Mouse (Mus musculus) liver, embryonic 14.5 days (tissue): ENCODE measurements around the gene Ralgps2. TPM values are rescaled to one million over a fixed set of nuclear protein-coding genes. Genes with fewer than 3 reads are reported as not detected.

ENCODE experiments used
- ATAC-seq: fragments of 200-750 bp; cut with Nextera tagmentation; 2 replicates; pipeline ENCODE4 v1.8.0; 2017; ENCODE audit warnings: moderate number of reproducible peaks, mild to moderate bottlenecking, moderate library complexity; ENCODE audit not compliant: insufficient read depth
- DNase-seq, 3 experiments: peaks; one replicate each; pipeline ENCODE4 v3.0.0-alpha.2; 2012 to 2013; ENCODE audit warnings: low read depth in 3 of 3, low spot score in 3 of 3
- H3K27ac ChIP-seq: fragments of 300-500 bp; sonication (generic); 2 replicates; pipeline ENCODE4 v1.5.1; 2014; ENCODE audit warnings: moderate library complexity, mild to moderate bottlenecking, control low read depth, inconsistent platforms
- H3K27me3 ChIP-seq: fragments of 300-500 bp; sonication (generic); 2 replicates; pipeline ENCODE4 v1.6.1; 2014; ENCODE audit warnings: mild to moderate bottlenecking, low read length, moderate library complexity; ENCODE audit not compliant: control insufficient read depth, insufficient read depth
- H3K36me3 ChIP-seq: fragments of 300-500 bp; sonication (generic); replicated peaks from 2 replicates; pipeline ENCODE4 v1.6.1; 2014; ENCODE audit warnings: low read depth; ENCODE audit not compliant: control insufficient read depth, insufficient read depth
- H3K4me1 ChIP-seq, 2 experiments: fragments of 200-500 bp in 1 of 2; fragments of 300-500 bp in 1 of 2; sonication (generic) in 1 of 2; replicated peaks; 2 replicates each; pipeline ENCODE4 v1.6.1; 2012 to 2014; ENCODE audit warnings: antibody characterized with exemption in 1 of 2, inconsistent platforms in 1 of 2, low read length in 1 of 2; ENCODE audit not compliant: control insufficient read depth in 2 of 2, insufficient read depth in 2 of 2
- H3K4me2 ChIP-seq: fragments of 300-500 bp; sonication (generic); 2 replicates; pipeline ENCODE4 v1.6.1; 2014; ENCODE audit warnings: low read depth, mild to moderate bottlenecking, control low read depth, moderate library complexity
- H3K4me3 ChIP-seq, 2 experiments: fragments of 200-500 bp in 1 of 2; fragments of 300-500 bp in 1 of 2; sonication (generic) in 1 of 2; 2 replicates each; pipeline ENCODE4 v1.5.1; 2012 to 2014; ENCODE audit warnings: low read depth in 2 of 2, low read length in 2 of 2, mild to moderate bottlenecking in 2 of 2, control low read depth in 1 of 2, inconsistent platforms in 1 of 2, moderate library complexity in 1 of 2; ENCODE audit not compliant: insufficient read depth in 1 of 2
- H3K9ac ChIP-seq: fragments of 300-500 bp; sonication (generic); replicated peaks from 2 replicates; pipeline ENCODE4 v1.6.1; 2014; ENCODE audit warnings: mild to moderate bottlenecking, control low read depth, moderate library complexity
- H3K9me3 ChIP-seq: fragments of 300-500 bp; sonication (generic); 2 replicates; pipeline ENCODE4 v1.6.1; 2016; ENCODE audit warnings: low read length, mixed read lengths; ENCODE audit not compliant: control insufficient read depth
- CTCF ChIP-seq: IDR thresholded peaks from 2 replicates; pipeline ENCODE4 v1.5.1; 2016; ENCODE audit warnings: antibody characterized with exemption, low read depth, control low read depth
- EP300 ChIP-seq: IDR thresholded peaks from 2 replicates; pipeline ENCODE4 v1.6.1; 2016; ENCODE audit warnings: antibody characterized with exemption, low read depth
- WGBS: fragments of 180-500 bp; shearing (Covaris S2); extraction: QIAGEN DNeasy Blood & Tissue Kit; methylation state at CpG from one replicate; pipeline ENCODE4 v1.1.7; 2014; ENCODE audit not compliant: insufficient replicate concordance; 5-methylcytosine and 5-hydroxymethylcytosine counted together
- polyA plus RNA-seq, 2 experiments: library from polyadenylated mRNA; depleted of rRNA in 1 of 2; stranded (reverse) in 1 of 2; unstranded in 1 of 2; fragments of >200 nt; fragmentation: Nextera tagmentation in 1 of 2; extraction: Ambion mirVana in 1 of 2; gene quantifications; 2 replicates each; pipeline versions ENCODE4 v1.2.1 to v1.2.3; 2012 to 2014

Ralgps2 gene
- polyA plus RNA-seq, 2 experiments = 3.2 to 12.8 TPM

DNA sequence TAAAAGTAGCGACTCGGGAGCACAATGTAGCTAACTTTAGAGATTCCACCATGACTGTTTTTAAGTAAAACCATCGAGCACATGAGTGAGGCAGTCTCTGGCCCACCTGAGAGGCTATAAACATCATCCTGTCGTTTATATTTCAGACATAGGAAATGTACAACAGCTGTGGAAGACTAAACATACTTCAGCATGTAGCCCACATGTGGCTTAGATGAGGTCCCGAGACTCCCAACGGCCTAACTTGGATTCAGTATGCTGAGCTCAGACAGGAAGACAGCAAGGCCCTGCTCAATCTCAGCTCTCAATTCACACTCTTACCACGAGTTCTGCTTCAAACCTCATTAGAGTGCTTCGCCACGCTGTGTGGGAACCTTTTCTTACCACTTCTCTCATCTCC is 87.0 kb downstream of the Ralgps2 start:
- TF ChIP-seq CTCF (no peak), EP300 (no peak)
- no peak overlapping the region for H3K27ac ChIP-seq
- ATAC-seq (no peak), DNase-seq (no peak)
- no peaks in the 10 kb centered on the region for H3K36me3 ChIP-seq
- no peak overlapping the region for H3K4me2 ChIP-seq
- no peak overlapping the region for H3K9ac ChIP-seq
- no peaks in the 10 kb centered on the region for H3K9me3 ChIP-seq
- H3K27me3 ChIP-seq = no peaks in the 10 kb centered on the region
- H3K4me3 ChIP-seq = no peak overlapping the region
- WGBS = 59% methylated on average over 9 of the region's 9 CpGs
- no peaks in the 10 kb centered on the region; a peak in 1 of 4 replicates for H3K4me1 ChIP-seq

GRCm38 (mm10) chr1:156847098-156847497 is 92.3 kb downstream of the Ralgps2 start:
- 58% methylated on average over 4 of the region's 4 CpGs for WGBS
- Histone ChIP-seq H3K27ac (no peak overlapping the region), H3K27me3 (no peaks in the 10 kb centered on the region), H3K9ac (no peak overlapping the region), H3K4me1 (peaks cover 0 to 1% of the 10 kb centered on the region in 2 experiments; a peak in 1 of 4 replicates), H3K36me3 (no peaks in the 10 kb centered on the region), H3K4me2 (no peak overlapping the region), H3K4me3 (no peak overlapping the region), H3K9me3 (no peaks in the 10 kb centered on the region)
- TF ChIP-seq EP300 = no peak
- TF ChIP-seq CTCF = no peak
- no peak for DNase-seq
- no peak for ATAC-seq

GRCm38 (mm10) chr1:156841625-156842339 is 97.6 kb downstream of the Ralgps2 start:
- H3K4me2 ChIP-seq = no peak overlapping the region
- H3K4me3 ChIP-seq = no peak overlapping the region
- no peak overlapping the region for H3K9ac ChIP-seq
- H3K36me3 ChIP-seq = no peaks in the 10 kb centered on the region
- no peaks in the 10 kb centered on the region for H3K27me3 ChIP-seq
- TF ChIP-seq CTCF = no peak
- no peak for TF ChIP-seq EP300
- no peaks in the 10 kb centered on the region for H3K9me3 ChIP-seq
- DNase-seq = no peak
- WGBS = 66% methylated on average over 11 of the region's 11 CpGs
- no peak overlapping the region for H3K27ac ChIP-seq
- ATAC-seq = peak; percentile 31; the same call in 1 of the 2 replicates
- peaks cover 0 to 3% of the 10 kb centered on the region in 2 experiments; a peak in 1 of 4 replicates for H3K4me1 ChIP-seq

- no peak overlapping the region for H3K27ac ChIP-seq
- TF ChIP-seq EP300 (no peak), CTCF (no peak)
- no peak overlapping the region for H3K4me3 ChIP-seq
- no peaks in the 10 kb centered on the region for H3K9me3 ChIP-seq
- WGBS = 49% methylated on average over 6 of the region's 6 CpGs
- no peaks in the 10 kb centered on the region for H3K27me3 ChIP-seq
- H3K36me3 ChIP-seq = no peaks in the 10 kb centered on the region
- H3K9ac ChIP-seq = no peak overlapping the region
- DNase-seq = no peak
- no peak overlapping the region for H3K4me2 ChIP-seq
- ATAC-seq = no peak
- peaks cover 0 to 3% of the 10 kb centered on the region in 2 experiments; a peak in 1 of 4 replicates for H3K4me1 ChIP-seq
Observed at GRCm38 (mm10) chr1:156838695-156839094, 100.7 kb downstream of the Ralgps2 start.

- Histone ChIP-seq H3K4me1 (peaks cover 0 to 3% of the 10 kb centered on the region in 2 experiments; a peak in 1 of 4 replicates), H3K27me3 (no peaks in the 10 kb centered on the region), H3K4me3 (no peak within 1 kb of the TSS), H3K9ac (no peak within 1 kb of the TSS), H3K4me2 (no peak within 1 kb of the TSS), H3K36me3 (no peaks in the 10 kb centered on the region), H3K27ac (no peak within 1 kb of the TSS), H3K9me3 (no peaks in the 10 kb centered on the region)
- ATAC-seq (no peak), DNase-seq (no peak)
- WGBS = 78% methylated on average over 4 of the region's 4 CpGs
- no peak for TF ChIP-seq CTCF
- no peak for TF ChIP-seq EP300
Observed at GRCm38 (mm10) chr1:156838177-156838576, 101.2 kb downstream of the Ralgps2 start, which contains the start of gene Angptl1. Gene Angptl1, plus strand, starts transcription at chr1:156838562.
